In the genomic region with DNA sequence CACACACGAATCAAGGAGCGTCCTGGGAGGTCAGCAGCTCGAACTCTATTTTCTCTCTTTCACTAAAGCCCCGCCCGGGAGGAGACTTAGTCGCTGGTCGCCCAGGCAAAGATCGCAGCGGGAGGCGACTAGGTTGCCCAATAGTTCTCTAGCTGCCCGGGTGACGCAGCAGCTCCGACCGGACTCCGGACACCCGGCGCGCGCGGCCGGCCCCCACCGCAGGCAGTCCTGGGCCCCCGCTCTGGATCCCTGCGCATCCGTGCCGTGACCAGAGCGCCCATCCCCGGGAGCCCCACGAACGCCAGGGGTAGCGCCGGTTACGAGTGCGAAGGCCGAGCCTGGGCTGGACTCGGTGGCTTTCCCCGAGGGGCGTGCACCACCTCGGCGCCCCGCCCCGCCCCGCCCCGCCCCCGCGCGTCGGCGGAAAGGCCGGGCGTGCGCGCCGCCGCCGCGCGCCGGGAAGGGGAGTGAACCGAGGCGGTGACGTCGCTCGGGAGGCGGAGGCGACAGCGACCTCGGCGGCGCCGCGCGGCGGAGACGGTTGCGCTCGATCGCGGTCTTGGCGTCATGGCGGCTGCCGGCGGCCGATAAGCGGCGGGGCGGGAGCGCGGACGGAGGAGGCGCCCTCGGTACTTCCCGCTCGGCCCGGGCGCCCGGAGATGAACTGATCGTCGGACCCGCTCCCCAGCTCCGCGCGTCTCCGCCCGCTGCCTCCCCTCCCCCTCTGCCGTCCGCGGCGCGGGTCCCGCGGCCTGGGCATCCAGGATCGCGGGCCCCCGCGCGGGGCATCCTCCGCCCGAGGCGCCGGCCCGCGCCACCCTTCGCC, we compare ENCODE assay signal across 8 mouse cellular contexts. TPM values are rescaled to one million over a fixed set of nuclear protein-coding genes. Genes with fewer than 3 reads are reported as not detected.
A peak's percentile ranks its signal among the peaks of the same experiment; 100 is the strongest.
DNase-seq lines count a peak whose midpoint lies in the region; ATAC-seq and TF ChIP-seq lines count a peak whose summit lies in the region.

A gene (plus strand): TSS at position 493 of the 826 bp plus-strand sequence.

- no peaks in the 10 kb centered on the region for H3K9me3 ChIP-seq in E14TG2a.4 (ENCODE audit: low read length)
- no peaks in the 10 kb centered on the region for H3K9me3 ChIP-seq in forebrain, embryonic 12.5 days
- no peaks in the 10 kb centered on the region for H3K9me3 ChIP-seq in heart, postnatal 0 days (replicated peaks; ENCODE audit: control insufficient read depth, low read length)
- no peaks in the 10 kb centered on the region for H3K9me3 ChIP-seq in liver, postnatal 0 days (ENCODE audit: low read length)
- no peaks in the 10 kb centered on the region for H3K9me3 ChIP-seq in neural tube, embryonic 14.5 days (ENCODE audit: control insufficient read depth, low read length)

- H3K36me3 ChIP-seq in E14TG2a.4 (ENCODE audit: insufficient read depth, low read length), result peaks cover 29% of the 10 kb centered on the region
- H3K36me3 ChIP-seq in forebrain, embryonic 12.5 days (replicated peaks), result peaks cover 11% of the 10 kb centered on the region
- H3K36me3 ChIP-seq in heart, postnatal 0 days (replicated peaks; ENCODE audit: control insufficient read depth, insufficient read depth, low read length), result peaks cover 9% of the 10 kb centered on the region; the same call in 1 of the 2 replicates
- H3K36me3 ChIP-seq in liver, postnatal 0 days (replicated peaks; ENCODE audit: insufficient read depth, low read length), result peaks cover 15% of the 10 kb centered on the region
- H3K36me3 ChIP-seq in neural tube, embryonic 14.5 days (ENCODE audit: control insufficient read depth, insufficient read depth, low read length), result no peaks in the 10 kb centered on the region

- TF ChIP-seq CTCF in E14TG2a.4 (conservative IDR thresholded peaks at IDR 0.05; ENCODE audit: low read length), result no peak
- no peak for TF ChIP-seq CTCF in heart, postnatal 0 days (IDR thresholded peaks at IDR 0.05; ENCODE audit: low read depth)
- TF ChIP-seq CTCF in liver, postnatal 0 days (IDR thresholded peaks at IDR 0.05; ENCODE audit: low read depth), result peak; percentile 13; the same call in 1 of the 2 replicates

- H3K4me3 ChIP-seq in E14TG2a.4 (replicated peaks; ENCODE audit: low read length), result peak within 1 kb of the TSS; percentile 95
- peak within 1 kb of the TSS; percentile 96 for H3K4me3 ChIP-seq in forebrain, embryonic 12.5 days (replicated peaks)
- H3K4me3 ChIP-seq in heart, postnatal 0 days (ENCODE audit: low read depth, low read length), result peak within 1 kb of the TSS; percentile 89
- H3K4me3 ChIP-seq in liver, postnatal 0 days (ENCODE audit: low read depth, low read length), result peak within 1 kb of the TSS; percentile 91
- peak within 1 kb of the TSS; percentile 76 for H3K4me3 ChIP-seq in neural tube, embryonic 14.5 days (ENCODE audit: low read depth, low read length)

- H3K4me2 ChIP-seq in forebrain, embryonic 12.5 days, result peak within 1 kb of the TSS; percentile 83
- H3K4me2 ChIP-seq in heart, postnatal 0 days (ENCODE audit: low read depth, low read length), result peak within 1 kb of the TSS; percentile 75
- peak within 1 kb of the TSS; percentile 80 for H3K4me2 ChIP-seq in liver, postnatal 0 days (ENCODE audit: low read depth, low read length)
- H3K4me2 ChIP-seq in neural tube, embryonic 14.5 days (ENCODE audit: low read depth, low read length), result peak within 1 kb of the TSS; percentile 95

- H3K27me3 ChIP-seq in E14TG2a.4 (ENCODE audit: insufficient read depth, low read length), result no peaks in the 10 kb centered on the region
- H3K27me3 ChIP-seq in forebrain, embryonic 12.5 days, result no peaks in the 10 kb centered on the region
- H3K27me3 ChIP-seq in heart, postnatal 0 days (ENCODE audit: control insufficient read depth, insufficient read depth, low read length), result no peaks in the 10 kb centered on the region
- H3K27me3 ChIP-seq in liver, postnatal 0 days (ENCODE audit: insufficient read depth, low read length), result no peaks in the 10 kb centered on the region
- H3K27me3 ChIP-seq in neural tube, embryonic 14.5 days (ENCODE audit: control insufficient read depth, insufficient read depth, low read length), result no peaks in the 10 kb centered on the region

- no peak for TF ChIP-seq EP300 in heart, postnatal 0 days (IDR thresholded peaks at IDR 0.05; ENCODE audit: low read depth)
- TF ChIP-seq EP300 in liver, postnatal 0 days (IDR thresholded peaks at IDR 0.05; ENCODE audit: low read depth), result no peak

- peak within 1 kb of the TSS; percentile 96 for H3K27ac ChIP-seq in forebrain, embryonic 12.5 days
- peak within 1 kb of the TSS; percentile 96 for H3K27ac ChIP-seq in heart, postnatal 0 days (ENCODE audit: low read depth)
- peak within 1 kb of the TSS; percentile 98 for H3K27ac ChIP-seq in liver, postnatal 0 days (ENCODE audit: low read depth)
- H3K27ac ChIP-seq in neural tube, embryonic 14.5 days (ENCODE audit: low read depth, low read length), result peak within 1 kb of the TSS; percentile 95

- peak within 1 kb of the TSS; percentile 97 for H3K9ac ChIP-seq in forebrain, embryonic 12.5 days
- peak within 1 kb of the TSS; percentile 83 for H3K9ac ChIP-seq in heart, postnatal 0 days (replicated peaks; ENCODE audit: low read depth, low read length)
- H3K9ac ChIP-seq in liver, postnatal 0 days (replicated peaks), result peak within 1 kb of the TSS; percentile 87
- H3K9ac ChIP-seq in neural tube, embryonic 14.5 days (replicated peaks; ENCODE audit: low read depth, low read length), result peak within 1 kb of the TSS; percentile 89

- ATAC-seq in forebrain, embryonic 12.5 days (ENCODE audit: low FRiP score), result peak; percentile 95
- peak; percentile 96 for ATAC-seq in heart, postnatal 0 days (ENCODE audit: insufficient read depth, low read depth)
- peak; percentile 93 for ATAC-seq in liver, postnatal 0 days
- ATAC-seq in neural tube, embryonic 14.5 days (ENCODE audit: low read depth), result peak; percentile 94

- WGBS in forebrain, embryonic 12.5 days, result under 1% methylated on average over 92 of the region's 124 CpGs
- under 1% methylated on average over 58 of the region's 124 CpGs for WGBS in heart, postnatal 0 days
- WGBS in large intestine, adult 2 months, result under 1% methylated on average over 124 of the region's 124 CpGs
- under 1% methylated on average over 70 of the region's 124 CpGs for WGBS in liver, postnatal 0 days (ENCODE audit: insufficient replicate concordance)
- under 1% methylated on average over 62 of the region's 124 CpGs for WGBS in neural tube, embryonic 14.5 days

- peaks cover 41% of the 10 kb centered on the region for H3K4me1 ChIP-seq in E14TG2a.4 (replicated peaks; ENCODE audit: low read depth, low read length)
- peaks cover 24% of the 10 kb centered on the region for H3K4me1 ChIP-seq in forebrain, embryonic 12.5 days
- H3K4me1 ChIP-seq in heart, postnatal 0 days (ENCODE audit: control insufficient read depth, insufficient read depth), result peaks cover 8% of the 10 kb centered on the region
- H3K4me1 ChIP-seq in liver, postnatal 0 days (ENCODE audit: insufficient read depth), result peaks cover 3% of the 10 kb centered on the region; the same call in 1 of the 2 replicates
- H3K4me1 ChIP-seq in neural tube, embryonic 14.5 days (ENCODE audit: control insufficient read depth, insufficient read depth, low read length), result peaks cover 16% of the 10 kb centered on the region

- peak; percentile 82 for DNase-seq in c-Kit-positive CD71-positive TER-119-positive erythroid progenitor cells, embryonic 14.5 days (ENCODE audit: low spot score)
- peak; percentile 90 for DNase-seq in heart, postnatal 0 days (ENCODE audit: low spot score)
- DNase-seq in large intestine, adult 2 months (ENCODE audit: low read depth, low spot score), result peak; percentile 81
- DNase-seq in liver, postnatal 0 days, result peak; percentile 94
- peak; percentile 93 for DNase-seq in testis, postnatal 10 days (ENCODE audit: low spot score)

RNA-seq across cellular contexts. Expression of the gene that starts here (rescaled TPM):
- polyA plus RNA-seq in forebrain, embryonic 12.5 days (2016; fragmentation: Nextera tagmentation; extraction: Ambion mirVana), result 44.8 and 48.3 TPM in 2 replicates
- 8.7 and 15.3 TPM in 2 replicates for total RNA-seq in heart, postnatal 0 days (2014; rRNA removed; ENCODE audit: low replicate concordance)
- 8.8 and 9.7 TPM in 2 replicates for polyA plus RNA-seq in heart, postnatal 0 days (2015; fragmentation: Nextera tagmentation; extraction: Ambion mirVana)
- 2.6 and 4.5 TPM in 2 replicates for polyA plus RNA-seq in large intestine, adult 2 months (2012; rRNA removed)
- polyA plus RNA-seq in liver, postnatal 0 days (2015; fragmentation: Nextera tagmentation; extraction: Ambion mirVana), result 10.7 and 12.5 TPM in 2 replicates
- polyA plus RNA-seq in neural tube, embryonic 14.5 days (2014; fragmentation: Nextera tagmentation; extraction: Ambion mirVana), result 21.4 and 24.1 TPM in 2 replicates

Comparison
In these comparisons a context has a peak if more than half of its experiments do, and no peak if none do; other contexts are left out.
1. Peak in every context shown above with its lines: DNase-seq, ATAC-seq, H3K4me3 ChIP-seq and H3K27ac ChIP-seq.